Mouse (Mus musculus) hindbrain, embryonic 12.5 days (tissue): Measurements from ENCODE around the gene Frem3. TPM values are rescaled to one million over a fixed set of nuclear protein-coding genes. Genes with fewer than 3 reads are reported as not detected.
"Not testable (repeated sequence)": the region's sequence is repeated elsewhere in the genome, so short reads cannot be mapped to it uniquely, and the experiment has no call there.

ENCODE experiments used
- ATAC-seq: fragments of 200-750 bp; cut with Nextera tagmentation; 2 replicates; pipeline ENCODE4 v1.8.0; 2017; ENCODE audit warnings: moderate TSS enrichment; ENCODE audit not compliant: low FRiP score
- H3K27ac ChIP-seq: fragments of 300-500 bp; sonication (generic); 2 replicates; pipeline ENCODE4 v1.5.1; 2016; ENCODE audit warnings: mild to moderate bottlenecking
- H3K27me3 ChIP-seq: fragments of 300-500 bp; sonication (generic); 2 replicates; pipeline ENCODE4 v1.6.1; 2016; ENCODE audit warnings: mild to moderate bottlenecking
- H3K36me3 ChIP-seq: fragments of 300-500 bp; sonication (generic); 2 replicates; pipeline ENCODE4 v1.6.1; 2016; ENCODE audit warnings: mild to moderate bottlenecking
- H3K4me1 ChIP-seq: fragments of 300-500 bp; sonication (generic); 2 replicates; pipeline ENCODE4 v1.6.1; 2016
- H3K4me2 ChIP-seq: fragments of 300-500 bp; sonication (generic); replicated peaks from 2 replicates; pipeline ENCODE4 v1.6.1; 2016; ENCODE audit warnings: mild to moderate bottlenecking
- H3K4me3 ChIP-seq: fragments of 300-500 bp; sonication (generic); 2 replicates; pipeline ENCODE4 v1.5.1; 2016; ENCODE audit warnings: mild to moderate bottlenecking
- H3K9ac ChIP-seq: fragments of 300-500 bp; sonication (generic); 2 replicates; pipeline ENCODE4 v1.6.1; 2016; ENCODE audit warnings: mild to moderate bottlenecking, moderate library complexity
- H3K9me3 ChIP-seq: fragments of 300-500 bp; sonication (generic); replicated peaks from 2 replicates; pipeline ENCODE4 v1.6.1; 2016; ENCODE audit warnings: mild to moderate bottlenecking
- WGBS: fragments of 180-500 bp; shearing (Covaris S2); methylation state at CpG from one replicate; pipeline ENCODE4 v1.1.7; 2016; 5-methylcytosine and 5-hydroxymethylcytosine counted together
- polyA plus RNA-seq: library from polyadenylated mRNA; unstranded; fragments of >200 nt; fragmentation: Nextera tagmentation; extraction: Ambion mirVana; gene quantifications from 2 replicates; pipeline ENCODE4 v1.2.1, GENCODE M21; 2016

Frem3 gene
- polyA plus RNA-seq, 1 experiment from 2014 or later = not detected

DNA sequence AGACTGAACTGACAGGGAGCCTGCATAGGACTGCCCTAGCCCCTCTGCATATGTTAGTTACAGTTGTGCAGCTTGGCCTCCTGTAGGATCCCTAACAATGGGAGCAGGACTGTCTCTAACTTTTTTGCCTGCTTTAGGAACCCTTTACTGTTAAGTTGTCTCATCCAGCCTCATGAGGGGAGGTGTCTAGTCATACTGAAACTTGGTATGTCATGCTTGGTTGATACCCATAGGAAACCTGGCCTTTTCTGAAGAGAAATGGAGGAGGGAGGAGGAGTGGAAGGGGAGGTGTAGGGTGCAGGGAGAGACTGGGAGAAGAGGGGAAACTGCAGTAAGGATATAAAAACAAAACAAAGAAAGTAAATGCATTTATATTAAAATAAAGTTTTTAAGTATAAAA is 121.4 kb downstream of the Frem3 start:
- Histone ChIP-seq H3K9me3 (no peaks in the 10 kb centered on the region), H3K9ac (no peak overlapping the region), H3K27ac (no peak overlapping the region), H3K36me3 (peaks cover 60% of the 10 kb centered on the region), H3K4me1 (no peaks in the 10 kb centered on the region; the same call in 1 of the 2 replicates), H3K4me2 (no peak overlapping the region), H3K27me3 (no peaks in the 10 kb centered on the region), H3K4me3 (no peak overlapping the region)
- ATAC-seq = no peak

DNA sequence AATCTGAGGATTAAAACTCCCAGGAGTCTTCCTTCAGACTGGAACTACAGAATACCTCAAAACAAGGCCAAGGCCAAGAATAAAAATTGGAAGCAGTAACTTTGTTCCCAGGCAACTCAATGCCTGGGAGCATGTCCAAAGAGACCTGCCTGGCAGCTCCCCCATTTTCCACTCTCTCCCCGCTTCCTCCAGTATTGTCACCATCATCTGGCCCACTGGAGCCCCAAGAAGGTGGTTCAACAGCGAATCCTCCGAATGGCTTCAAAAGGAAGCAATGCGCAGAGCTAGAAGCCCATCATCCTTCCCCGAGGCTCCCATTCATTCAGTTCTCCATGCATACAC is 127.1 kb downstream of the Frem3 start:
- Histone ChIP-seq H3K27me3 (no peaks in the 10 kb centered on the region), H3K4me1 (peaks cover 5% of the 10 kb centered on the region), H3K4me3 (peak overlapping the region; percentile 78), H3K9me3 (no peaks in the 10 kb centered on the region), H3K4me2 (peak overlapping the region; percentile 68), H3K27ac (peak overlapping the region; percentile 98), H3K36me3 (peaks cover 21% of the 10 kb centered on the region), H3K9ac (peak overlapping the region; percentile 96)
- no peak for ATAC-seq
- 0% methylated on average over 5 of the region's 5 CpGs for WGBS

- H3K4me3 ChIP-seq = peak overlapping the region; percentile 78
- peak overlapping the region; percentile 68 for H3K4me2 ChIP-seq
- peaks cover 5% of the 10 kb centered on the region for H3K4me1 ChIP-seq
- ATAC-seq = peak; percentile 88
- no peaks in the 10 kb centered on the region for H3K9me3 ChIP-seq
- under 1% methylated on average over 81 of the region's 84 CpGs for WGBS
- peaks cover 19% of the 10 kb centered on the region for H3K36me3 ChIP-seq
- peak overlapping the region; percentile 96 for H3K9ac ChIP-seq
- H3K27me3 ChIP-seq = no peaks in the 10 kb centered on the region
- peak overlapping the region; percentile 98 for H3K27ac ChIP-seq
Observed at GRCm38 (mm10) chr8:80738388-80739154, 127.7 kb downstream of the Frem3 start.

- peak within 1 kb of the TSS; percentile 78 for H3K4me3 ChIP-seq
- peak within 1 kb of the TSS; percentile 68 for H3K4me2 ChIP-seq
- H3K4me1 ChIP-seq, H3K9me3 ChIP-seq, H3K27me3 ChIP-seq: not testable (repeated sequence)
- peak within 1 kb of the TSS; percentile 98 for H3K27ac ChIP-seq
- H3K9ac ChIP-seq = peak within 1 kb of the TSS; percentile 96
- peaks cover 13% of the 10 kb centered on the region for H3K36me3 ChIP-seq
- 3% methylated on average over 84 of the region's 91 CpGs for WGBS
- peak; percentile 95 for ATAC-seq
Observed at GRCm38 (mm10) chr8:80739155-80739924, 128.5 kb downstream of the Frem3 start, which contains the start of gene Smarca5. Smarca5 (minus strand) TSS chr8:80739497.

GRCm38 (mm10) chr8:80739932-80740331 is 129.1 kb downstream of the Frem3 start:
- Histone ChIP-seq H3K4me2 (peak overlapping the region; percentile 50), H3K4me3 (peak overlapping the region; percentile 78), H3K4me1 (peaks cover 5% of the 10 kb centered on the region), H3K36me3 (peaks cover 10% of the 10 kb centered on the region), H3K27me3 (no peaks in the 10 kb centered on the region), H3K9ac (peak overlapping the region; percentile 65), H3K9me3 (no peaks in the 10 kb centered on the region), H3K27ac (peak overlapping the region; percentile 91)
- ATAC-seq = peak; percentile 62
- WGBS = 14% methylated on average over 14 of the region's 14 CpGs

Other genes starting within 250 kb of the Frem3 start
- 4.8 and 6.3 TPM in 2 replicates for gene Gypa, start 117.3 kb upstream of the Frem3 start, polyA plus RNA-seq
- gene Smarca5, start 128.4 kb downstream of the Frem3 start, polyA plus RNA-seq = 144 and 154 TPM in 2 replicates